Mouse (Mus musculus) left cerebral cortex, adult 11 months (tissue): ENCODE measurements at regions not wholly inside any gene's neighbourhood (a gene's known extent, or its start where the extent isn't known, plus 50 kb on each side); places are given as distances from the start of the nearest gene placed in this dataset.

Source experiments
- DNase-seq: peaks from one replicate; pipeline ENCODE4 v3.0.0; 2022; ENCODE audit warnings: low spot score

- DNase-seq, result peak; percentile 0
These were observed 226.3 kb upstream of the Bche start for GRCm38 (mm10) chr3:73934491-73934890.

DNA sequence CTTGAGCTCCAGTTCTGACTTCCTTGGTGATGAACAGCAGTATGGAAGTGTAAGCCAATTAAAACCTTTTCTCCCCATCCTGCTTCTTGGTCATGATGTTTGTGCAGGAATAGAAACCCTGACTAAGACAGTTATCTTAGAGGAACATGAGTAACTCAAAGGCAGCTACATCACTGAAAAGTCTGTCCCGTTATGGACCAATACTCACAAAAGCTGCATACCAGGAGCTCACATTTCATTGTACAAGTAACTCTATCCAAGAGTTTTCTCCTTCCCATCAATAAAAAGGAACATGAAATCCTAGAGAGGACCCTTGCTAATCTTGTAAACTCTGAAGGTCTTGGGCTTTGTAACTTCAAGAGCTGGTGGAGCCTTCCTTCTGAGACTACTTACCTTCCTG lies 224.0 kb upstream of the Bche start:
- DNase-seq, result no peak
